Mouse (Mus musculus): ENCODE results near the gene Stk11. TPM values are rescaled to one million over a fixed set of nuclear protein-coding genes. Genes with fewer than 3 reads are reported as not detected.

Gene Stk11
- polyA plus RNA-seq, 1 experiment from 2014 or later, result 33.5 TPM

GRCm38 (mm10) chr10:80146568-80147011, 31.0 kb downstream of the Stk11 start:
- peaks cover 52% of the 10 kb centered on the region for H3K4me1 ChIP-seq (replicated peaks; ENCODE audit: control insufficient read depth, insufficient read depth, low read length)
- peaks cover 36% of the 10 kb centered on the region for H3K36me3 ChIP-seq (ENCODE audit: control insufficient read depth, insufficient read depth, low read length)
- peak overlapping the region; percentile 79 for H3K4me2 ChIP-seq
- ATAC-seq (replicated peaks; ENCODE audit: low FRiP score) (no peak), DNase-seq (ENCODE audit: low spot score) (no peak)
- peak overlapping the region; percentile 99 for H3K27ac ChIP-seq (ENCODE audit: low read depth, low read length)
- no peaks in the 10 kb centered on the region for H3K27me3 ChIP-seq (replicated peaks; ENCODE audit: control insufficient read depth, insufficient read depth, low read length)
- H3K9me3 ChIP-seq (ENCODE audit: control insufficient read depth, low read length), result no peaks in the 10 kb centered on the region
- peak overlapping the region; percentile 49 for H3K9ac ChIP-seq (ENCODE audit: low read depth, low read length)
- WGBS, result 70% methylated on average over 4 of the region's 4 CpGs
- peak overlapping the region; percentile 91 for H3K4me3 ChIP-seq (ENCODE audit: low read depth, low read length)

- no peak for ATAC-seq (replicated peaks; ENCODE audit: low FRiP score)
- Histone ChIP-seq H3K9ac (ENCODE audit: low read depth, low read length) (peak overlapping the region; percentile 97; the same call in 1 of the 2 replicates), H3K4me1 (replicated peaks; ENCODE audit: control insufficient read depth, insufficient read depth, low read length) (peaks cover 57% of the 10 kb centered on the region), H3K27ac (ENCODE audit: low read depth, low read length) (peak overlapping the region; percentile 99), H3K4me3 (ENCODE audit: low read depth, low read length) (peak overlapping the region; percentile 91), H3K4me2 (peak overlapping the region; percentile 79), H3K27me3 (replicated peaks; ENCODE audit: control insufficient read depth, insufficient read depth, low read length) (no peaks in the 10 kb centered on the region), H3K36me3 (ENCODE audit: control insufficient read depth, insufficient read depth, low read length) (peaks cover 40% of the 10 kb centered on the region), H3K9me3 (ENCODE audit: control insufficient read depth, low read length) (no peaks in the 10 kb centered on the region)
- no peak for DNase-seq (ENCODE audit: low spot score)
- WGBS, result 45% methylated on average over 5 of the region's 5 CpGs
Observed at GRCm38 (mm10) chr10:80147146-80147718, 31.6 kb downstream of the Stk11 start.

GRCm38 (mm10) chr10:80147719-80148601, 32.4 kb downstream of the Stk11 start, which contains the start of gene Midn:
Gene Midn (plus strand): TSS chr10:80148272.
- WGBS, result under 1% methylated on average over 41 of the region's 42 CpGs
- peak within 1 kb of the TSS; percentile 97 for H3K9ac ChIP-seq (ENCODE audit: low read depth, low read length)
- H3K4me3 ChIP-seq (ENCODE audit: low read depth, low read length), result peak within 1 kb of the TSS; percentile 91
- H3K27ac ChIP-seq (ENCODE audit: low read depth, low read length), result peak within 1 kb of the TSS; percentile 99
- H3K27me3 ChIP-seq (replicated peaks; ENCODE audit: control insufficient read depth, insufficient read depth, low read length), result no peaks in the 10 kb centered on the region
- peak within 1 kb of the TSS; percentile 79 for H3K4me2 ChIP-seq
- H3K4me1 ChIP-seq (replicated peaks; ENCODE audit: control insufficient read depth, insufficient read depth, low read length), result peaks cover 61% of the 10 kb centered on the region
- no peaks in the 10 kb centered on the region for H3K9me3 ChIP-seq (ENCODE audit: control insufficient read depth, low read length)
- peak; percentile 84 for DNase-seq (ENCODE audit: low spot score)
- peak; percentile 44 for ATAC-seq (replicated peaks; ENCODE audit: low FRiP score)
- peaks cover 47% of the 10 kb centered on the region for H3K36me3 ChIP-seq (ENCODE audit: control insufficient read depth, insufficient read depth, low read length)

GRCm38 (mm10) chr10:80148610-80149290, 33.1 kb downstream of the Stk11 start:
- peak overlapping the region; percentile 99 for H3K27ac ChIP-seq (ENCODE audit: low read depth, low read length)
- peaks cover 48% of the 10 kb centered on the region for H3K36me3 ChIP-seq (ENCODE audit: control insufficient read depth, insufficient read depth, low read length)
- peak overlapping the region; percentile 91 for H3K4me3 ChIP-seq (ENCODE audit: low read depth, low read length)
- H3K4me2 ChIP-seq, result peak overlapping the region; percentile 79
- 1% methylated on average over 57 of the region's 57 CpGs for WGBS
- H3K9me3 ChIP-seq (ENCODE audit: control insufficient read depth, low read length), result no peaks in the 10 kb centered on the region
- peak; percentile 98 for DNase-seq (ENCODE audit: low spot score)
- peak; percentile 53 for ATAC-seq (replicated peaks; ENCODE audit: low FRiP score)
- H3K4me1 ChIP-seq (replicated peaks; ENCODE audit: control insufficient read depth, insufficient read depth, low read length), result peaks cover 61% of the 10 kb centered on the region
- no peaks in the 10 kb centered on the region for H3K27me3 ChIP-seq (replicated peaks; ENCODE audit: control insufficient read depth, insufficient read depth, low read length)
- peak overlapping the region; percentile 97 for H3K9ac ChIP-seq (ENCODE audit: low read depth, low read length)

- Histone ChIP-seq H3K36me3 (ENCODE audit: control insufficient read depth, insufficient read depth, low read length) (peaks cover 49% of the 10 kb centered on the region), H3K4me2 (peak overlapping the region; percentile 79)
- under 1% methylated on average over 87 of the region's 88 CpGs for WGBS
Observed at GRCm38 (mm10) chr10:80149291-80150225, 34.0 kb downstream of the Stk11 start.

GRCm38 (mm10) chr10:80150226-80151210, 34.9 kb downstream of the Stk11 start:
- H3K9me3 ChIP-seq (ENCODE audit: control insufficient read depth, low read length), result no peaks in the 10 kb centered on the region
- H3K4me1 ChIP-seq (replicated peaks; ENCODE audit: control insufficient read depth, insufficient read depth, low read length), result peaks cover 66% of the 10 kb centered on the region
- under 1% methylated on average over 39 of the region's 71 CpGs for WGBS

More at GRCm38 (mm10) chr10:80149291-80150225, 34.0 kb downstream of the Stk11 start:
- H3K4me3 ChIP-seq (ENCODE audit: low read depth, low read length), result peak overlapping the region; percentile 91
- H3K27ac ChIP-seq (ENCODE audit: low read depth, low read length), result peak overlapping the region; percentile 99
- DNase-seq (ENCODE audit: low spot score) (no peak), ATAC-seq (replicated peaks; ENCODE audit: low FRiP score) (peak; percentile 79)
- peaks cover 64% of the 10 kb centered on the region for H3K4me1 ChIP-seq (replicated peaks; ENCODE audit: control insufficient read depth, insufficient read depth, low read length)
- H3K9ac ChIP-seq (ENCODE audit: low read depth, low read length), result peak overlapping the region; percentile 97
- H3K9me3 ChIP-seq (ENCODE audit: control insufficient read depth, low read length), result no peaks in the 10 kb centered on the region
- no peaks in the 10 kb centered on the region for H3K27me3 ChIP-seq (replicated peaks; ENCODE audit: control insufficient read depth, insufficient read depth, low read length)

More at GRCm38 (mm10) chr10:80150226-80151210, 34.9 kb downstream of the Stk11 start:
- peak overlapping the region; percentile 97 for H3K27ac ChIP-seq (ENCODE audit: low read depth, low read length)
- peak; percentile 86 for DNase-seq (ENCODE audit: low spot score)
- ATAC-seq (replicated peaks; ENCODE audit: low FRiP score), result no peak
- H3K27me3 ChIP-seq (replicated peaks; ENCODE audit: control insufficient read depth, insufficient read depth, low read length), result no peaks in the 10 kb centered on the region
- peaks cover 49% of the 10 kb centered on the region for H3K36me3 ChIP-seq (ENCODE audit: control insufficient read depth, insufficient read depth, low read length)
- H3K4me2 ChIP-seq, result peak overlapping the region; percentile 79
- peak overlapping the region; percentile 91 for H3K4me3 ChIP-seq (ENCODE audit: low read depth, low read length)
- H3K9ac ChIP-seq (ENCODE audit: low read depth, low read length), result peak overlapping the region; percentile 97

All from liver, embryonic 11.5 days (tissue).